Mouse (Mus musculus) adrenal gland, postnatal 25 days (tissue): ENCODE results near the gene Tspyl4. TPM values are rescaled to one million over a fixed set of nuclear protein-coding genes. Genes with fewer than 3 reads are reported as not detected.
A peak's percentile ranks its signal among the peaks of the same experiment; 100 is the strongest.

Experiments used
- DNase-seq: peaks from one replicate; pipeline ENCODE4 v3.0.0; 2021; ENCODE audit warnings: mixed read lengths
- total RNA-seq: library from RNA; stranded (reverse); gene quantifications from 2 replicates; pipeline ENCODE4 v1.2.3, GENCODE M21; 2021

Tspyl4 gene
- total RNA-seq, 1 experiment from 2014 or later = 15.0 TPM

DNA sequence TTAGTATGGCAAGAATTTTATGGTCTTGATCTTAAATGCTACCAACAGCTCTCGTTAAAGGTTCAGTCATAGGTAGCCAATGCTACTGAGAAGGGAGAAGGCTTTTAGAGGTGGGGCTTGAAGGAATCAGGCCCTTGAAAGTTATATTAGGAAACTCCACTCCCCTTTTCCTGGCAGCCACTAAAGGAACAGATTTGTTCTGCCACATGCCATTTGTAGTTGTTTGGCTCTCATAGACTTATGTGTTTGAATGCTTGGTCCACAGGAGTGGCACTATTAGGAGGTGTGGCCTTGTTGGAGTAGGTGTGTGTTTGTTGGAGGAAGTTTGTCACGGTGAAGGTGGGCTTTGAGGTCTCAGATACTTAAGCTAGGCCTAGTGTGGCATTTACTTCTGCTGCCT, 23.6 kb downstream of the Tspyl4 start:
- no peak for DNase-seq

DNA sequence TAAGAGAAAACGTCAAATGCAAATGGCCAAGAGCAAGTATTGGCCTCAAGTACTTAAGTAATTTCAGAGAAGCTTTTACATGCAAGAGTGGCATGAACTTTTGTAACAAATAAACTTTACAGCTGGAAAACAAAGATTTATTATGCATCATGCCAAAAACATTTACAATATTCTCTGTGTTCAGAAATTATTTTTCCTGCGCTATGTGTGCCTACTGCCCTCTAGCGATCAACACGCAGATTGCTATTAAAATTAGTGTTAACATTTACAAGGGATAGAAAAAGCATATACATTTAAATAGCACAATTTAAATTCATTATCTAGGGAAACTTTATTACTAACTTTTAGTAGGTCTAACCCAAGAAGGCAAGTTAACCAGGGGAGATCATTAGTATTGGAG, 29.5 kb downstream of the Tspyl4 start:
- no peak for DNase-seq

DNA sequence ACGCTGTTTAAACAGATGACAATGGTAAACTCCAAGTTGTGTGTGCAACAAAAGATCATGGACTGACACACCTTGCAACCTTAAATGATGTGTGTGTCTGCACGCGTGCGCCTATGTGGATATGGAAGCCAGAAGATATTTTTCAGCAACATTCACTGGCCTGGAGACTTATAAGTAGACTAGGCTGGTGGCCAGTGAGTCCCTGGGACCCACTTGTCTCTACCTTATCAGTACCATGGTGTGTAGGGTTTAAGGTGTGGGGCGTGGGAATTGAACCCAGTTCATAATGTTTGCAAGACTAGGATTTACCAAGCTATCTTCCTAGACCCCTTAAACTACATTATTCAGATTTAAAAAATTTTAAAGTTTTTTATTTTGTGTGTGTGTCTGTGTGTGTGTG, 29.9 kb downstream of the Tspyl4 start:
- DNase-seq = no peak

DNA sequence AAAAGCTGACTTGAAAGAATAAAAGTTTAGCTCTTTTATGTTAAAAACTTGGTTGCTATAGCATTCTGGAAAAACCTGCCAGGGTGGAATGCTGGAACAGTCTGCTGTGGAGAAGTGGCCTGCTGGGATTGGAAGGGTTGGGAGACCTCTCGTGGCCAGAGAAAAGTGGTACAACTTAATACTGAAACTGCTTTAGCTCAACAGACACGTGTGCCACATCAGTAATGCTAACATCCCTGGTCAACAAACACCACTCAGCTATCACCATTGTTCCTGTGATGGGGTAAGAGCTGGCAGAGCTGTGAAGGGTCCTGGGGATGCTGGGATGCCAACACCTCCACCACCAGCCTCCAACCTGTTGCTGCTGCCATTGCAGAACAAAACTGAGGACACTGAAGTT, 31.1 kb downstream of the Tspyl4 start:
- peak; percentile 26 for DNase-seq

DNA sequence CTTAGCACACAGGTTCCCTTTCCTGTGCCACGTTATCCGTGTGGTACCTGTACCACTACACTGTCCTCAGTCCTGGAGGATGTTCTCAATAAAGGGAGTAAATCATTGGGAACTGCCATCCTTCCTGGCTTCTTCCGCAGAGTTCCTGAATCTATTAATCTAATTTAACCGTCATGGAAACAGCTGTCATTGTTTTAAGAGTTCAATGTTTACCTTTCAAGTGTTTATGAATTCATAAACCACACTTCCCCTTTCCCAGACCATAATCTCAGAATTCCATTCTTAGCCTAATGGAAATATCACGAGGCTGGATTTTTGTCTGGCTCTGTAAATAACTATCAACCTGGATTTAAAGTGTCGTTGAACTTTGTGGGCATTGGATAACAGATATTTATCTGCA, 43.8 kb downstream of the Tspyl4 start:
- no peak for DNase-seq

DNA sequence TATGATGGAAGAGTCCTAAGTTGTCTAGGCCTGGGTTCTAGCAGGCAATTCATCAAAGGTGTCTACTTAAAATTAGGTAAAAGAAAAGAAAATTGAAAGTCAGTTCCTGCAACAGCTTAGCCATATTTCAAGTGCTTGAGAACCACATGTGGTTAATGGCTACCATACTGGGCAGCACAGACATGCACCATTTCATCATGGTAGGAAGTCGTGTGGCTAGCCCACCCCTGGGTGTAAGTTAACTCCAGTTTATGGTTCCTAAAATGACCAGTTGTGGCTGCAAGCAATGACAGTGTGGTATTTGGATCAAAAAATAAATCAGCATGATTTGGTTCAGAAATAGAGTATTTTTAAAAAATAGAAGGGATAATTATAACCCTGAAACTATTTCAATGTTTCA, 44.6 kb downstream of the Tspyl4 start:
- no peak for DNase-seq

Other genes starting within 250 kb of the Tspyl4 start
- 0.15 TPM in 1 of 2 replicates, not detected in the other for gene Calhm5, start 200.9 kb upstream of the Tspyl4 start, total RNA-seq
- 1.2 and 1.3 TPM in 2 replicates for gene Calhm6, start 169.5 kb upstream of the Tspyl4 start, total RNA-seq
- gene Dse, start 89.7 kb upstream of the Tspyl4 start, total RNA-seq = 16.1 and 24.5 TPM in 2 replicates
- 59.9 and 66.6 TPM in 2 replicates for gene Tspyl1, start 15.3 kb upstream of the Tspyl4 start, total RNA-seq
- gene Col10a1, start 92.5 kb downstream of the Tspyl4 start, total RNA-seq = 0.12 TPM in 1 of 2 replicates, not detected in the other
- 22.5 and 27.9 TPM in 2 replicates for gene Nt5dc1, start 121.1 kb downstream of the Tspyl4 start, total RNA-seq
- gene Frk, start 186.0 kb downstream of the Tspyl4 start, total RNA-seq = 14.7 and 21.2 TPM in 2 replicates